Mouse (Mus musculus) CH12.LX (cell line): ENCODE data around the gene Slc25a11.

ENCODE experiments used
- CTCF ChIP-seq, 2 experiments: IDR thresholded peaks in 1 of 2; conservative IDR thresholded peaks in 1 of 2; 2 replicates each; pipeline ENCODE4 v1.5.1; 2011 to 2012; ENCODE audit warnings: low read depth in 2 of 2, low read length in 2 of 2, improper control_type of control experiment in 1 of 2, inconsistent platforms in 1 of 2, mild to moderate bottlenecking in 1 of 2, moderate library complexity in 1 of 2
- EP300 ChIP-seq: IDR thresholded peaks from 2 replicates; pipeline ENCODE4 v1.6.1; 2011; ENCODE audit warnings: low read length, improper control_type of control experiment
- ETS1 ChIP-seq: conservative IDR thresholded peaks from 2 replicates; pipeline ENCODE4 v1.6.1; 2012; ENCODE audit warnings: low read depth, mild to moderate bottlenecking, inconsistent platforms, low read length, improper control_type of control experiment, moderate library complexity
- GABPA ChIP-seq: IDR thresholded peaks from 2 replicates; pipeline ENCODE4 v1.6.1; 2012; ENCODE audit warnings: low read depth, low read length, improper control_type of control experiment, inconsistent platforms; ENCODE audit not compliant: insufficient replicate concordance
- KAT2A ChIP-seq: IDR thresholded peaks from 2 replicates; pipeline ENCODE4 v1.6.1; 2012; ENCODE audit warnings: low read length, improper control_type of control experiment, inconsistent platforms; ENCODE audit not compliant: insufficient replicate concordance
- MAX ChIP-seq: IDR thresholded peaks from 2 replicates; pipeline ENCODE4 v1.6.1; 2011; ENCODE audit warnings: low read length, improper control_type of control experiment
- MEF2A ChIP-seq: IDR thresholded peaks from 2 replicates; pipeline ENCODE4 v1.6.1; 2014; ENCODE audit warnings: low read depth, mild to moderate bottlenecking, inconsistent platforms, low read length, improper control_type of control experiment, borderline replicate concordance
- MYC ChIP-seq: IDR thresholded peaks from 2 replicates; pipeline ENCODE4 v1.6.1; 2011; ENCODE audit warnings: low read depth, mild to moderate bottlenecking, improper control_type of control experiment, low read length
- POLR2A ChIP-seq: IDR thresholded peaks from 2 replicates; pipeline ENCODE4 v1.6.1; 2011; ENCODE audit warnings: low read depth, mild to moderate bottlenecking, improper control_type of control experiment, low read length
- POLR2AphosphoS2 ChIP-seq: IDR thresholded peaks from 2 replicates; pipeline ENCODE4 v1.6.1; 2011; ENCODE audit warnings: low read depth, low read length, improper control_type of control experiment
- RAD21 ChIP-seq: IDR thresholded peaks from 2 replicates; pipeline ENCODE4 v1.6.1; 2011; ENCODE audit warnings: low read depth, mild to moderate bottlenecking, low read length, improper control_type of control experiment, moderate library complexity
- TCF12 ChIP-seq: IDR thresholded peaks from 2 replicates; pipeline ENCODE4 v1.6.1; 2014; ENCODE audit warnings: low read depth, mild to moderate bottlenecking, inconsistent platforms, low read length, improper control_type of control experiment
- ZMIZ1 ChIP-seq: IDR thresholded peaks from 2 replicates; pipeline ENCODE4 v1.6.1; 2012; ENCODE audit warnings: low read depth, mild to moderate bottlenecking, inconsistent platforms, low read length, improper control_type of control experiment
- ZNF384 ChIP-seq: IDR thresholded peaks from 2 replicates; pipeline ENCODE4 v1.6.1; 2012; ENCODE audit warnings: low read depth, low read length, improper control_type of control experiment, inconsistent platforms

DNA sequence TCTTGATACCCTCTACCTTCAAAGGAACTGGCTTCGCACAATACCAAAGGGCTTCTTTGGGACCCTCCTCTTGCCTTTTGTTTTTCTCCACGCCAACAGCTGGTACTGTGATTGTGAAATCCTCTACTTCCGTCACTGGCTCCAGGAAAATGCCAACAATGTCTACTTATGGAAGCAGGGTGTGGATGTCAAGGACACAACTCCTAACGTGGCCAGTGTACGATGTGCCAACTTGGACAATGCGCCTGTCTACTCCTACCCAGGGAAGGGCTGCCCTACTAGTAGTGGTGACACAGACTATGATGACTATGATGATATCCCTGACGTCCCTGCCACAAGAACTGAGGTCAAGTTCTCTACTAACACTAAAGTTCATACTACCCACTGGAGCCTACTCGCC is 7.3 kb downstream of the Slc25a11 start:
- TF ChIP-seq EP300 (no peak), CTCF (conservative IDR thresholded peaks at IDR 0.05 in 1 of 2, IDR thresholded peaks at IDR 0.05 in 1 of 2; ENCODE audit: low read depth in 2 of 2, low read length in 2 of 2) (no peak), POLR2A (no peak), GABPA (no peak), ZMIZ1 (no peak), KAT2A (no peak), MYC (no peak), MAX (no peak), ZNF384 (no peak), TCF12 (no peak), MEF2A (no peak), POLR2AphosphoS2 (no peak), RAD21 (no peak), ETS1 (no peak)
